8 mouse cellular contexts compared by ENCODE assay signal in genomic region chr11:120539285-120540014, GRCm38 (mm10). TPM values are rescaled to one million over a fixed set of nuclear protein-coding genes. Genes with fewer than 3 reads are reported as not detected.
DNase-seq lines count a peak whose midpoint lies in the region; ATAC-seq and TF ChIP-seq lines count a peak whose summit lies in the region.

No protein-coding gene starts in this region.

- intact Hi-C loops in heart, postnatal 36 days (cut with DNase I), result no loop called here
- intact Hi-C loops in left cerebral cortex, adult 2 months (cut with DNase I), result no loop called here

- no peaks in the 10 kb centered on the region for H3K9me3 ChIP-seq in heart, embryonic 11.5 days (replicated peaks; ENCODE audit: control insufficient read depth, low read length)
- no peaks in the 10 kb centered on the region for H3K9me3 ChIP-seq in forebrain, embryonic 14.5 days (replicated peaks; ENCODE audit: control insufficient read depth, low read length)
- no peaks in the 10 kb centered on the region for H3K9me3 ChIP-seq in midbrain, embryonic 12.5 days

- no peak overlapping the region for H3K27ac ChIP-seq in heart, embryonic 11.5 days (ENCODE audit: low read depth, low read length)
- no peak overlapping the region for H3K27ac ChIP-seq in forebrain, embryonic 14.5 days (ENCODE audit: low read depth, low read length)
- H3K27ac ChIP-seq in midbrain, embryonic 12.5 days (replicated peaks), result peak overlapping the region; percentile 76
- no peak overlapping the region for H3K27ac ChIP-seq in left cerebral cortex, adult 2 months
- no peak overlapping the region for H3K27ac ChIP-seq in cerebellum, adult 2 months (ENCODE audit: insufficient read depth, low read length)

- peaks cover 6% of the 10 kb centered on the region for H3K27me3 ChIP-seq in heart, embryonic 11.5 days (ENCODE audit: control insufficient read depth, insufficient read depth, low read length)
- H3K27me3 ChIP-seq in forebrain, embryonic 14.5 days (replicated peaks; ENCODE audit: control insufficient read depth, insufficient read depth, low read length), result no peaks in the 10 kb centered on the region
- peaks cover 24% of the 10 kb centered on the region for H3K27me3 ChIP-seq in midbrain, embryonic 12.5 days
- no peaks in the 10 kb centered on the region for H3K27me3 ChIP-seq in cerebellum, adult 2 months (ENCODE audit: control insufficient read depth, insufficient read depth, low read length)

- H3K4me3 ChIP-seq in heart, embryonic 11.5 days (ENCODE audit: low read depth, low read length), result no peak overlapping the region
- no peak overlapping the region for H3K4me3 ChIP-seq in forebrain, embryonic 14.5 days (ENCODE audit: low read depth, low read length)
- H3K4me3 ChIP-seq in midbrain, embryonic 12.5 days, result no peak overlapping the region
- no peak overlapping the region for H3K4me3 ChIP-seq in left cerebral cortex, adult 2 months
- no peak overlapping the region for H3K4me3 ChIP-seq in cerebellum, adult 2 months (replicated peaks; ENCODE audit: insufficient read depth, low read depth, low read length)

- H3K9ac ChIP-seq in heart, embryonic 11.5 days (ENCODE audit: low read depth, low read length), result peak overlapping the region; percentile 36; the same call in 1 of the 2 replicates
- no peak overlapping the region for H3K9ac ChIP-seq in forebrain, embryonic 14.5 days (ENCODE audit: low read length)
- no peak overlapping the region for H3K9ac ChIP-seq in midbrain, embryonic 12.5 days (replicated peaks)

- TF ChIP-seq POLR2A in cerebellum, adult 2 months (IDR thresholded peaks at IDR 0.05; ENCODE audit: borderline replicate concordance, insufficient read depth, low read length), result no peak

- ATAC-seq in heart, embryonic 11.5 days (replicated peaks; ENCODE audit: insufficient number of reproducible peaks, low FRiP score, low TSS enrichment), result no peak
- peak; percentile 52; the same call in 1 of the 2 replicates for ATAC-seq in forebrain, embryonic 14.5 days
- ATAC-seq in midbrain, embryonic 12.5 days (ENCODE audit: low FRiP score, low read depth), result peak; percentile 63; the same call in 1 of the 2 replicates
- no peak for ATAC-seq in CD4-positive, CD25-positive, alpha-beta regulatory T cell, adult 4 months

- TF ChIP-seq CTCF in left cerebral cortex, adult 2 months (IDR thresholded peaks at IDR 0.05), result no peak
- TF ChIP-seq CTCF in cerebellum, adult 2 months (IDR thresholded peaks at IDR 0.05; ENCODE audit: borderline replicate concordance, insufficient read depth, low read depth, low read length), result no peak

- H3K4me1 ChIP-seq in heart, embryonic 11.5 days (ENCODE audit: control insufficient read depth, insufficient read depth, low read length), result peaks cover 17% of the 10 kb centered on the region
- no peaks in the 10 kb centered on the region; the same call in 1 of the 2 replicates for H3K4me1 ChIP-seq in forebrain, embryonic 14.5 days (ENCODE audit: control insufficient read depth, insufficient read depth, low read length)
- H3K4me1 ChIP-seq in midbrain, embryonic 12.5 days, result peaks cover 16% of the 10 kb centered on the region
- peaks cover 26% of the 10 kb centered on the region for H3K4me1 ChIP-seq in cerebellum, adult 2 months (ENCODE audit: control insufficient read depth, insufficient read depth, low read length)

- H3K36me3 ChIP-seq in heart, embryonic 11.5 days (ENCODE audit: control insufficient read depth, insufficient read depth, low read length), result peaks cover 8% of the 10 kb centered on the region
- peaks cover 30% of the 10 kb centered on the region for H3K36me3 ChIP-seq in forebrain, embryonic 14.5 days (ENCODE audit: control insufficient read depth, insufficient read depth, low read length)
- H3K36me3 ChIP-seq in midbrain, embryonic 12.5 days, result peaks cover 29% of the 10 kb centered on the region

- H3K4me2 ChIP-seq in heart, embryonic 11.5 days, result 0 out of 2 replicates have a peak overlapping the region, but pooled peaks have one; percentile 22
- no peak overlapping the region for H3K4me2 ChIP-seq in forebrain, embryonic 14.5 days (ENCODE audit: low read length)
- H3K4me2 ChIP-seq in midbrain, embryonic 12.5 days (replicated peaks), result peak overlapping the region; percentile 26

- WGBS in heart, embryonic 11.5 days (ENCODE audit: insufficient replicate concordance), result 31% methylated on average over 10 of the region's 10 CpGs
- 18% methylated on average over 10 of the region's 10 CpGs for WGBS in forebrain, embryonic 14.5 days
- 19% methylated on average over 10 of the region's 10 CpGs for WGBS in midbrain, embryonic 12.5 days
- 15% methylated on average over 10 of the region's 10 CpGs for WGBS in cerebellum, adult 2 months

- no peak for DNase-seq in heart, postnatal 36 days
- DNase-seq in forebrain, embryonic 14.5 days (ENCODE audit: low spot score), result peak; percentile 33
- DNase-seq in kidney, postnatal 4 days, result peak; percentile 76 to 85
- DNase-seq in left cerebral cortex, adult 2 months (ENCODE audit: extremely low spot score in 1 of 2, low spot score in 2 of 2), result no peak
- DNase-seq in cerebellum, adult 2 months, result no peak

RNA-seq across cellular contexts. Expression of gene Gcgr, which starts 9.0 kb away (rescaled TPM):
- 1.5 and 1.8 TPM in 2 replicates for polyA plus RNA-seq in heart, embryonic 11.5 days (2014; fragmentation: Nextera tagmentation; extraction: Ambion mirVana)
- total RNA-seq in heart, postnatal 36 days (2021), result 1 to 10 TPM in 1 of 2 experiments, under 1 TPM in 1; 0.80 to 1.2 TPM
- polyA plus RNA-seq in forebrain, embryonic 14.5 days (2014; fragmentation: Nextera tagmentation; extraction: Ambion mirVana), result 0.14 TPM in 1 of 2 replicates, not detected in the other
- polyA plus RNA-seq in midbrain, embryonic 12.5 days (2016; fragmentation: Nextera tagmentation; extraction: Ambion mirVana), result 0.18 and 0.29 TPM in 2 replicates
- not detected for total RNA-seq in left cerebral cortex, adult 2 months (2021)
- polyA plus RNA-seq in CD4-positive, CD25-positive, alpha-beta regulatory T cell, adult 4 months (2017; shearing (Covaris generic)), result not detected
- 1.8 and 2.1 TPM in 2 replicates for polyA plus RNA-seq in cerebellum, adult 2 months (2012; rRNA removed)

RNA-seq across cellular contexts. Expression of gene Mcrip1, which starts 10.1 kb away (rescaled TPM):
- 157 and 168 TPM in 2 replicates for polyA plus RNA-seq in heart, embryonic 11.5 days (2014; fragmentation: Nextera tagmentation; extraction: Ambion mirVana)
- total RNA-seq in heart, postnatal 36 days (2021), result 10 to 100 TPM; 43.1 to 43.7 TPM
- 291 and 313 TPM in 2 replicates for polyA plus RNA-seq in forebrain, embryonic 14.5 days (2014; fragmentation: Nextera tagmentation; extraction: Ambion mirVana)
- 212 and 232 TPM in 2 replicates for polyA plus RNA-seq in midbrain, embryonic 12.5 days (2016; fragmentation: Nextera tagmentation; extraction: Ambion mirVana)
- total RNA-seq in left cerebral cortex, adult 2 months (2021), result 10 to 100 TPM; 68.3 to 83.2 TPM
- polyA plus RNA-seq in CD4-positive, CD25-positive, alpha-beta regulatory T cell, adult 4 months (2017; shearing (Covaris generic)), result 100 to 1,000 TPM; 114 to 126 TPM
- polyA plus RNA-seq in cerebellum, adult 2 months (2012; rRNA removed), result 159 and 168 TPM in 2 replicates

RNA-seq across cellular contexts. Expression of gene Ppp1r27, which starts 11.5 kb away (rescaled TPM):
- polyA plus RNA-seq in heart, embryonic 11.5 days (2014; fragmentation: Nextera tagmentation; extraction: Ambion mirVana), result not detected in 2 replicates
- under 1 TPM in 1 of 2 experiments, not detected in 1; 0.67 TPM for total RNA-seq in heart, postnatal 36 days (2021)
- polyA plus RNA-seq in forebrain, embryonic 14.5 days (2014; fragmentation: Nextera tagmentation; extraction: Ambion mirVana), result not detected in 2 replicates
- polyA plus RNA-seq in midbrain, embryonic 12.5 days (2016; fragmentation: Nextera tagmentation; extraction: Ambion mirVana), result not detected in 2 replicates
- total RNA-seq in left cerebral cortex, adult 2 months (2021), result not detected
- polyA plus RNA-seq in CD4-positive, CD25-positive, alpha-beta regulatory T cell, adult 4 months (2017; shearing (Covaris generic)), result not detected
- polyA plus RNA-seq in cerebellum, adult 2 months (2012; rRNA removed), result not detected in 2 replicates

RNA-seq across cellular contexts. Expression of gene P4hb, which starts 33.6 kb away (rescaled TPM):
- polyA plus RNA-seq in heart, embryonic 11.5 days (2014; fragmentation: Nextera tagmentation; extraction: Ambion mirVana), result 506 and 569 TPM in 2 replicates
- 100 to 1,000 TPM; 252 to 258 TPM for total RNA-seq in heart, postnatal 36 days (2021)
- polyA plus RNA-seq in forebrain, embryonic 14.5 days (2014; fragmentation: Nextera tagmentation; extraction: Ambion mirVana), result 325 and 332 TPM in 2 replicates
- polyA plus RNA-seq in midbrain, embryonic 12.5 days (2016; fragmentation: Nextera tagmentation; extraction: Ambion mirVana), result 384 and 418 TPM in 2 replicates
- 100 to 1,000 TPM; 114 to 120 TPM for total RNA-seq in left cerebral cortex, adult 2 months (2021)
- 100 to 1,000 TPM; 162 to 169 TPM for polyA plus RNA-seq in CD4-positive, CD25-positive, alpha-beta regulatory T cell, adult 4 months (2017; shearing (Covaris generic))
- polyA plus RNA-seq in cerebellum, adult 2 months (2012; rRNA removed), result 98.4 and 105 TPM in 2 replicates

RNA-seq across cellular contexts. Expression of gene Arhgdia, which starts 42.0 kb away (rescaled TPM):
- polyA plus RNA-seq in heart, embryonic 11.5 days (2014; fragmentation: Nextera tagmentation; extraction: Ambion mirVana), result 468 and 477 TPM in 2 replicates
- total RNA-seq in heart, postnatal 36 days (2021), result 100 to 1,000 TPM; 147 to 150 TPM
- 449 and 481 TPM in 2 replicates for polyA plus RNA-seq in forebrain, embryonic 14.5 days (2014; fragmentation: Nextera tagmentation; extraction: Ambion mirVana)
- 504 and 557 TPM in 2 replicates for polyA plus RNA-seq in midbrain, embryonic 12.5 days (2016; fragmentation: Nextera tagmentation; extraction: Ambion mirVana)
- 100 to 1,000 TPM; 290 to 300 TPM for total RNA-seq in left cerebral cortex, adult 2 months (2021)
- polyA plus RNA-seq in CD4-positive, CD25-positive, alpha-beta regulatory T cell, adult 4 months (2017; shearing (Covaris generic)), result 100 to 1,000 TPM; 554 to 866 TPM
- polyA plus RNA-seq in cerebellum, adult 2 months (2012; rRNA removed), result 288 and 305 TPM in 2 replicates

Comparison
In these comparisons a context has a peak if more than half of its experiments do, and no peak if none do; other contexts are left out.
1. ATAC-seq: peak in forebrain, embryonic 14.5 days (single experiment) and midbrain, embryonic 12.5 days (single experiment); none in heart, embryonic 11.5 days (single experiment) and CD4-positive, CD25-positive, alpha-beta regulatory T cell, adult 4 months (single experiment).
2. DNase-seq: peak in forebrain, embryonic 14.5 days (single experiment) and kidney, postnatal 4 days (2 of 2); none in heart, postnatal 36 days (0 of 2), left cerebral cortex, adult 2 months (0 of 2) and cerebellum, adult 2 months (0 of 2).